Mouse (Mus musculus): ENCODE data around the gene Notch2. TPM values are rescaled to one million over a fixed set of nuclear protein-coding genes. Genes with fewer than 3 reads are reported as not detected.

Notch2 gene
- polyA plus RNA-seq, 1 experiment from 2014 or later = 43.5 TPM

DNA sequence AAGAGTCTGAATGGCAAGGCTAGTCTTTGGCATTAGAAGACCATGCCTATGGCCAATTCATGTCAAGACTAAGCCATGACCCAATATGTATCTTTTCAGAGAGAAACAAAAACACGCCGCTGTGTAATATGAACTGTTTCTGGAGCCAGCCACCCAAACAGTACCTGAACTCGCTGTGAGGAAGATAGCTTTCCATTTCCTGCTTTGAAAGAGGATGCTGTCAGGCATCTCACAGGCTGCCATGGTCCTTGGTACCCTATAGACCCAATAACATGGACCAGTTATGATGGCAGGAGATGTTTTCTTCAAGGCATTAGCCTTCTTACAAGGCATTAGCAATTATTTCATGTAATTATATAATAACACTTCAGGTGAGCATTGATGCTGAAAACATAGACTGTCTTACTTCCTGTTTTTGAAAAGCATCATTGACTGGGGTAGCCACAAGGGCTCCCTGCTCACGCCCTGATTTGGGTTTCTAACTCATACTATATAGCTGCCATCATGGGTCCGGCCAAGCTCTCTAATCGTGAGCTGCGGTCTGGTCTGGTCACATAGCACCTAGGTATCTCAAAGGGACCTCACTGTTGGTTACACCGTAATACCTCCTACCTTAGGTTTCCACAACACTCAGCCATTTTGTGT is 32.5 kb upstream of the Notch2 start:
- Histone ChIP-seq H3K27me3 (no peaks in the 10 kb centered on the region), H3K4me2 (replicated peaks) (no peak overlapping the region), H3K4me1 (no peaks in the 10 kb centered on the region), H3K4me3 (no peak overlapping the region), H3K36me3 (no peaks in the 10 kb centered on the region), H3K9me3 (no peaks in the 10 kb centered on the region), H3K27ac (no peak overlapping the region), H3K9ac (no peak overlapping the region)
- no peak for ATAC-seq (ENCODE audit: low FRiP score, low read depth)
- 91% methylated on average over 8 of the region's 8 CpGs for WGBS

DNA sequence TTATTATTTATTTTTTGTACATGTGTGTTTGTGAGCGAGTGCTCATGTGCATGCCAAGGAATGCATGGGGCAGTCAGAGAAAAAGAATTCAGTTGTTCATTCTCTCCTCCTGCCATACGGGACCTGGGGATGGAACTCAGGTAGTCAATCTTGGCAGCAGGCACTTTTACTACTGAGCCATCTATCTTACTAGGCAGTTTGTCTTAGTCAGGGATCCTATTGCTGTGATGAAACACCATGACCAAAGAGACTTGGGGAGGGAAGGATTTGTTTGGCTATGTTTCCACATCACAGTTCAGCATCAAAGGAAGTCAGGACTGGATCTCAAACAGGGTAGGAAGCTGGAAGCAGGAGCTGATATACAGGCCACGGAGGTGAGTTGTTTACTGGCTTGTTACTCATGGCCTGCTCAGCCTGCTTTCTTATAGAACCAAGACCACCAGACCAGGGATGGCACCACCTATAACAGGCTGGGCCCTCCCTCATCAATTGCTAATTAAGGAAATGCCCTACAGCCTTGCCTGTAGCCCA is 31.9 kb upstream of the Notch2 start:
- WGBS = 41% methylated on average over 3 of the region's 3 CpGs
- H3K4me3 ChIP-seq = no peak overlapping the region
- H3K9me3 ChIP-seq = no peaks in the 10 kb centered on the region
- H3K27me3 ChIP-seq = no peaks in the 10 kb centered on the region
- H3K4me1 ChIP-seq = no peaks in the 10 kb centered on the region
- H3K4me2 ChIP-seq (replicated peaks) = no peak overlapping the region
- no peak for ATAC-seq (ENCODE audit: low FRiP score, low read depth)
- H3K27ac ChIP-seq = no peak overlapping the region
- H3K9ac ChIP-seq = no peak overlapping the region
- no peaks in the 10 kb centered on the region for H3K36me3 ChIP-seq

DNA sequence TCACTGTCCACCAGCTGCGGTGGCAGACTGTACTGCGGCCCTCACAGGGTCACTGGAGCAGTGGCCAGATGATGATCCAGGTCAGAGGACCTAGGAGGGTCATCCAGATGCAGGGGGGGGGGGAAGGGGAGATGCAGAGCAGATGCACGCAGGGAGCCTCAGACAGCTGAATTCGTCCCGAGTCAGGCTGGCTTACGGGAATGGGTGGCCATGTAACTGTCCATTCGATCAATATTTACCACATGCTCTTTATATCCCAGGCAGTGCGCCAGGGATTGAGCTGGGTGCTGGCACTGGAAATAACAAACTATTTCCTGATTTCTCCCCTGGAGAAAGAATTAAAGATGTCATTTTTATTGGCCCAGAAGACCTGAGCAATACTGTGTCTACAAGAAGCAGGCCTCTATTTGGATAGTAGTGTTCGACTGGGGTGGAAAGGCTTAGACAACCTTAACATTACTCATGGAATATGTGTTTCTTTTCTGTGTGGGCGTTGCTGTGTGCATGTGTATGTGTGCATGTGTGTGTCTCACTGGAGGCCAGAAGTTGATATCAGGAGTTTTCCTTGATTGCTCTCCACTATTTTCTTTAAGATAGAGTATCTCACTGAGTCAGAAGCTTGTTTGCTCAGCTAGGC is 28.3 kb upstream of the Notch2 start:
- ATAC-seq (ENCODE audit: low FRiP score, low read depth) = no peak
- H3K4me1 ChIP-seq = no peaks in the 10 kb centered on the region
- H3K36me3 ChIP-seq = no peaks in the 10 kb centered on the region
- no peak overlapping the region for H3K4me3 ChIP-seq
- no peak overlapping the region for H3K27ac ChIP-seq
- no peak overlapping the region for H3K4me2 ChIP-seq (replicated peaks)
- H3K9me3 ChIP-seq = no peaks in the 10 kb centered on the region
- H3K27me3 ChIP-seq = no peaks in the 10 kb centered on the region
- H3K9ac ChIP-seq = no peak overlapping the region
- 71% methylated on average over 10 of the region's 10 CpGs for WGBS

DNA sequence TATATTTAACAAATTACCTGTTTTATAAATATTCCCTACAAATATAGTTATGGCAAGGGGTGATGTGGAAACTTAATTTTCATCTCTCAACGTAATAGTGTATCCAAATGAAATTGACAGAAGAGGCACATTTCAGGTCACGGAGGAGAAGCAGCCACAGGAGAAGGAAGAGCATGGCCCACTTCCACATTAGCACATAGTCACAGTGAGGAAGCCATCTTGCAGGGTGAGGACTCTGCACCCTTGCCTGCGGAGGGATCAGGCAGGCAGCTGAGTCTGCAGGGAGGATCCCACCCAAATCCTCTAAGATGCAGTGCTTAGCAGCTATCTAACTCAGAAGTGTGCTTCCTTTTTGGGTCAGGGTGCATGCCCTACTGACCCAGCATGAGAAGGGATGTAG is 27.6 kb upstream of the Notch2 start:
- Histone ChIP-seq H3K36me3 (no peaks in the 10 kb centered on the region), H3K9me3 (no peaks in the 10 kb centered on the region), H3K4me1 (no peaks in the 10 kb centered on the region), H3K4me2 (replicated peaks) (no peak overlapping the region), H3K27me3 (no peaks in the 10 kb centered on the region), H3K4me3 (no peak overlapping the region), H3K27ac (no peak overlapping the region), H3K9ac (no peak overlapping the region)
- ATAC-seq (ENCODE audit: low FRiP score, low read depth) = no peak
- 93% methylated on average over 3 of the region's 3 CpGs for WGBS

DNA sequence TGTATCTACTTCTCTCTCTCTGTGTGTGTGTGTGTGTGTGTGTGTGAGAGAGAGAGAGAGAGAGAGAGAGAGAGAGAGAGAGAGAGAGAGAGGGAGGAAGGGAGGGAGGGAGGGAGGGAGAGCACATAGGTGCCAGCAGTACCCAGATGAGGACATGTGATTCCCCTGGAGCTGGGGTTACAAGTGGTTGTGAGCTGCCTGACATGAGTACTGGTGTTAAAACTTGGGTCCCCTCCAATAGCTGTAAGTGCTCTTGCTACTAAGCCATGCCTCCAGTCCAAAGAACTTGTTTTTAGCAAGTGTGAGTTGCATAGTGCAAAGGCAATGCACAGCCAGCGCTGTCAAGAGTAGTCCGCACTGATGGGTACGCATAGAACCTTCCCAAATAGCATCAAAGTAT is 26.2 kb upstream of the Notch2 start:
- Histone ChIP-seq H3K4me3 (no peak overlapping the region), H3K27ac (no peak overlapping the region), H3K9ac (no peak overlapping the region), H3K4me1 (no peaks in the 10 kb centered on the region), H3K4me2 (replicated peaks) (no peak overlapping the region), H3K27me3 (no peaks in the 10 kb centered on the region), H3K36me3 (no peaks in the 10 kb centered on the region), H3K9me3 (no peaks in the 10 kb centered on the region)
- no peak for ATAC-seq (ENCODE audit: low FRiP score, low read depth)
- 90% methylated on average over 3 of the region's 3 CpGs for WGBS

DNA sequence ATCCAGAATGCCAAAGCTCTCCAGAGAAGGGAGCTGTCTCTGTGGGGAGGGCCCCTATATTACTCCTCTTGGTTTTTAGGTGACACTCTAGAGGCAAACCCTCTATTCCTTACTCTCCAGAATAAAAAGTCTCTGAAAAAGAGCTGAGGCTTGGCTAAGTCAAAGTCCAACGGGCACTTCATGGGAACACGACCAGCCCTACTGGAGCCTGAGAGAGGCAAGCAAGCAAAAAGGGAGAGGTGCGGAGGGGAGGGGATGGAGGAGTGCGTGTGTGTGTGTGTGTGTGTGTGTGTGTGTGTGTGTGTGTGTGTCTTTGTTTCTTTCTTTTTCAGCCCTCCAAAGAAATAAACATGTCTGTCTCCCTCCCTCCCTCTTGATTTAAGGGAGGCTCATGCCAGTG is 24.6 kb upstream of the Notch2 start:
- H3K9me3 ChIP-seq = no peaks in the 10 kb centered on the region
- H3K27me3 ChIP-seq = no peaks in the 10 kb centered on the region
- no peak for ATAC-seq (ENCODE audit: low FRiP score, low read depth)
- H3K9ac ChIP-seq = no peak overlapping the region
- H3K36me3 ChIP-seq = no peaks in the 10 kb centered on the region
- no peak overlapping the region for H3K27ac ChIP-seq
- H3K4me2 ChIP-seq (replicated peaks) = no peak overlapping the region
- no peaks in the 10 kb centered on the region for H3K4me1 ChIP-seq
- no peak overlapping the region for H3K4me3 ChIP-seq
- WGBS = 64% methylated on average over 4 of the region's 4 CpGs

DNA sequence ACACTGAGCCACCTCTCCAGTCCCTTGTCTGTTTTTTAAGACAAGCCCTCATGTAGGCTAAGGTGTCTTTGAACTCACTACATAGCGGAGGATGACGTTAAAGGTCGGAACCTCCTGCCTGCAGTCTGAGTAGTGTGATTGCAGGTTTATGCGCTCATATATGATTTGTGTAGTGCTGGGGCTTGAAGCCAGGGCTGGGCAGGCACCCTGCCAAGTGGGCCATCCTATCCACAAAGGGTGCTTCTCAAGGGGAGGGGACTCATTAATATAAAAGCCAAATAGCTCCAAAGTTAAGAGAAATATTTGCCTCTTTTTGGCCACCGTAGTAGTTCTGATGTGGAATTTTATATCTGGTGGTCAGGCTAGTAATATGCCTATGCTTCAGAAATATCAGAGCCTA is 22.8 kb upstream of the Notch2 start:
- H3K27me3 ChIP-seq = no peaks in the 10 kb centered on the region
- H3K4me2 ChIP-seq (replicated peaks) = no peak overlapping the region
- H3K27ac ChIP-seq = no peak overlapping the region
- H3K9ac ChIP-seq = no peak overlapping the region
- H3K4me3 ChIP-seq = no peak overlapping the region
- 83% methylated on average over 5 of the region's 5 CpGs for WGBS
- no peaks in the 10 kb centered on the region for H3K36me3 ChIP-seq
- no peaks in the 10 kb centered on the region for H3K4me1 ChIP-seq
- no peaks in the 10 kb centered on the region for H3K9me3 ChIP-seq
- no peak for ATAC-seq (ENCODE audit: low FRiP score, low read depth)

DNA sequence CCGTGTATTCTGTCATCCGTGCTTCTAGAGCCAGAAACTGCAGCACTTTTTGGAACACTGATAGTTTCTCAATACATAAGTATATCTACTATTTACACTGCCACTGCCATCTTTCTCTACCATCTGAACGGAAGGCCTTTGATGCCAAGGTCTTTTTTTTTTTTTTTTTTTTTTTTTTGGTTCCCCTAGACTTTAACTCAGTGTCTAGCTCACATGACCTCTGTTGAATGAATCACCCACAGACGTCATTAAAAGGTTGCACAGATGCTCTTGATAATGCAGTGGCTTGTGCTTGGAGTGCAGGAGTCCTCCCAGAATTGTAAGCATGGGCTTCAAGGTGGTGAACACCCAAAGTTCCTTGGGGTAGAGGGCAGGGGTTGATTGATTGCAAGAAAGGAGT is 21.0 kb upstream of the Notch2 start:
- no peak overlapping the region for H3K4me2 ChIP-seq (replicated peaks)
- H3K9ac ChIP-seq = no peak overlapping the region
- H3K4me3 ChIP-seq = no peak overlapping the region
- no peak for ATAC-seq (ENCODE audit: low FRiP score, low read depth)
- no peaks in the 10 kb centered on the region for H3K27me3 ChIP-seq
- no peaks in the 10 kb centered on the region for H3K9me3 ChIP-seq
- no peak overlapping the region for H3K27ac ChIP-seq
- 67% methylated on average over 4 of the region's 4 CpGs for WGBS
- H3K36me3 ChIP-seq = no peaks in the 10 kb centered on the region
- H3K4me1 ChIP-seq = no peaks in the 10 kb centered on the region

DNA sequence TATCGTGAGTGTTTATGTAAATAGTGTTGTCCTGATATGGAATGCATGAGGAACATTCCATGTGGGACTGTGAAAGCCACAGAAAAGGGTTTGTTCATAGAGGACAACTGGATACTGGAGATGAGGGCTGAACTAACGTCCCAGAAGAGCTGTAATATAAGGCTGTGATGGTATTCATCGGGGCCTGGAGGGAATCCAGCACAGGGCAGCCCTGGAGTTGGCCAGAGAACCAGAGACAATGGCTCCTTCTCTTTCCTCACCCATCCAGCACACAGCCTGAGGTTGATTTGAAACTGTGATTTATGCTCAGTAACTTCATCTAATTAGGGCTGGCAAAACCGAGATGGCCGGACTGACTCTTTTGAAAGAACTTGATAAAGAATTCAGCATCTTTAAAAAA is 20.1 kb upstream of the Notch2 start:
- no peak for ATAC-seq (ENCODE audit: low FRiP score, low read depth)
- H3K36me3 ChIP-seq = no peaks in the 10 kb centered on the region
- H3K27me3 ChIP-seq = no peaks in the 10 kb centered on the region
- no peak overlapping the region for H3K4me2 ChIP-seq (replicated peaks)
- no peaks in the 10 kb centered on the region for H3K4me1 ChIP-seq
- WGBS = 53% methylated on average over 5 of the region's 5 CpGs
- H3K4me3 ChIP-seq = no peak overlapping the region
- H3K27ac ChIP-seq = no peak overlapping the region
- H3K9me3 ChIP-seq = no peaks in the 10 kb centered on the region
- H3K9ac ChIP-seq = no peak overlapping the region

DNA sequence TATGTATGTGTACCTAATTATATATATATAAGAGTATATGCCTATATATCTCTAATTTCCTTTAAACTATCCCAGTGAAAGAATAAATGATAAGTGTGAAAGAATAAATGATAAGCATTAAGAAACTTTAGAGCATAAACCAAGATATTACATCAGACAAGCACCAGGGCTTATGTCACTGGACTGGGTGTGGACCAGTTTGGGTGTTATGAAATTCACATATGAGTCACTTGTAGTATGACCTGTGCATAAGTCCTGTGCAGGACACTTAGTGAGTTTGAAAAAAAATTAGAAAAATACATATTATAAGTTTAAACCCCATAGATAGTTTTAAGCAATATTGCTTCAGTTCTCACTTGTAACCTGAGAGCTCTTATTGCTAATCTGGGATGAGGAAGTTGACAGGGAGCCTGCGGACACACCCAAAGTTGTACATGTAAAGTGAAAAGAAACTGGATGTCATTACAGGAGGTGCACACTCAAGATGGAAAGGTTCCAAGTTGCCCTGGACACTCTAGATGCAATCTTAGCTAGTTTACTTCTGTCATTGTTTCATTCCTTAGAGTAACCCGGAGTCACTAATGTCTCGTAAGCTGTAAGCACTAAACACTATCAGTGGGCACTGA is 19.3 kb upstream of the Notch2 start:
- no peaks in the 10 kb centered on the region for H3K27me3 ChIP-seq
- H3K27ac ChIP-seq = no peak overlapping the region
- H3K9me3 ChIP-seq = no peaks in the 10 kb centered on the region
- no peaks in the 10 kb centered on the region for H3K4me1 ChIP-seq
- no peaks in the 10 kb centered on the region for H3K36me3 ChIP-seq
- no peak overlapping the region for H3K4me2 ChIP-seq (replicated peaks)
- no peak for ATAC-seq (ENCODE audit: low FRiP score, low read depth)
- H3K9ac ChIP-seq = no peak overlapping the region
- WGBS = 92% methylated on average over 3 of the region's 3 CpGs
- no peak overlapping the region for H3K4me3 ChIP-seq

DNA sequence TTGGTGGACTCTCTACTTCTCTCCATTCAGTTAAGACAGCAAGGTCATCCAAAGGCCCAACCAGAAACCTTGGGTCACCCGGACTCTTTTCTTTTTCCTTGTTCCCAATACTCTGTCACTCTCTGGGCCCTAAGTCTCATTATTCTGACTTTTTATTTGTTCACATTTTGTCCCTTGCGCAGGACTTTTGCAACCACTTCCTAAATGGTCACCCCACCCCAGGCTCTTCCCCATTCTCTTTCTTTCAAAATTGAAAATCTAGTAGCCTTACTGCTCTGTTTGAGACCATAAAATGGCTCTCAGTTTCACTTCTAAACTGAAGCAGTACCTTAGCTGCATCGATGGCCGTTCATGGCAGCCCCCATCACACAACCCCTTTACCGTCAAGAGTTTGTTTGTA is 18.5 kb upstream of the Notch2 start:
- WGBS = 80% methylated on average over 5 of the region's 5 CpGs
- Histone ChIP-seq H3K9me3 (no peaks in the 10 kb centered on the region), H3K4me3 (no peak overlapping the region), H3K27ac (no peak overlapping the region), H3K27me3 (no peaks in the 10 kb centered on the region), H3K36me3 (no peaks in the 10 kb centered on the region), H3K9ac (no peak overlapping the region), H3K4me2 (replicated peaks) (no peak overlapping the region), H3K4me1 (no peaks in the 10 kb centered on the region)
- ATAC-seq (ENCODE audit: low FRiP score, low read depth) = no peak

DNA sequence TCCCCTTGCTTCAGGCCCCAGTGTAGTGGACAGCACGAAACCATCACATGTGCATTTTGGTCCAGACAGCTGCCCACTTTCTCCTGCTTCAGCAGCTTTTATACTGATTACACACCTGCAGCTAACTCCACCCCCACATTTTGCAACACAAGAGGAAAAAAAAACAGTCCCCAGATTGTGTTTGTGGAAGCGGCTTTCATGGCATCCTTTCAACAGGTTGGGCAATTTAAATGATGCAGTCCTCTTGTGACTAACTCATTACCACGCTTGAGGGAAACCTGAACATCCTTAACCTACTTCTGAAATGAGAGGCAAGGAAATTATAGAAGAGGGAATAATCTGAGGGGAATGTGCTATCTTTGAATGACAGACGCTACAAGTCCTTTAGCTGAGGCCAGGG is 15.0 kb upstream of the Notch2 start:
- Histone ChIP-seq H3K36me3 (no peaks in the 10 kb centered on the region), H3K9ac (no peak overlapping the region), H3K4me2 (replicated peaks) (no peak overlapping the region), H3K27ac (no peak overlapping the region), H3K9me3 (no peaks in the 10 kb centered on the region), H3K4me3 (no peak overlapping the region), H3K27me3 (no peaks in the 10 kb centered on the region), H3K4me1 (no peaks in the 10 kb centered on the region)
- ATAC-seq (ENCODE audit: low FRiP score, low read depth) = no peak
- 71% methylated on average over 4 of the region's 4 CpGs for whole genome bisulfite sequencing

All from limb, embryonic 13.5 days (tissue).